Mouse (Mus musculus) erythroblast, embryonic 14.5 days (primary cell): ENCODE data around the gene Ercc8.

ENCODE experiments used
- GATA1 ChIP-seq: IDR thresholded peaks from 2 replicates; pipeline ENCODE4 v1.6.1; 2012; ENCODE audit warnings: low read length, inconsistent platforms, mixed read lengths
- TAL1 ChIP-seq: IDR thresholded peaks from 3 replicates; pipeline ENCODE4 v1.6.1; 2012; ENCODE audit warnings: low read length, inconsistent platforms, mixed read lengths

GRCm38 (mm10) chr13:108127130-108127529 lies 31.4 kb upstream of the Ercc8 start:
- no peak for TF ChIP-seq GATA1
- TF ChIP-seq TAL1: no peak
